Mouse (Mus musculus) liver, adult 2 months (tissue): ENCODE measurements around the gene Runx2. TPM values are rescaled to one million over a fixed set of nuclear protein-coding genes. Genes with fewer than 3 reads are reported as not detected.

ENCODE experiments used
- DNase-seq: peaks from one replicate; pipeline ENCODE4 v3.0.0-alpha.2; 2011; ENCODE audit warnings: low read depth, low spot score; ENCODE audit errors: extremely low read depth
- H3K27ac ChIP-seq: fragments of 200-500 bp; replicated peaks from 2 replicates; pipeline ENCODE4 v1.5.1; 2012; ENCODE audit warnings: low read depth, mild to moderate bottlenecking, control low read depth, inconsistent platforms, low read length; ENCODE audit not compliant: insufficient read depth
- H3K27me3 ChIP-seq: fragments of 200-500 bp; 2 replicates; pipeline ENCODE4 v1.6.1; 2012; ENCODE audit warnings: mild to moderate bottlenecking, moderate library complexity, low read length, inconsistent platforms; ENCODE audit not compliant: control insufficient read depth, insufficient read depth
- H3K36me3 ChIP-seq: fragments of 200-500 bp; 2 replicates; pipeline ENCODE4 v1.6.1; 2012; ENCODE audit warnings: low read length, inconsistent platforms; ENCODE audit not compliant: control insufficient read depth, insufficient read depth
- H3K4me1 ChIP-seq: fragments of 200-500 bp; 2 replicates; pipeline ENCODE4 v1.6.1; 2011; ENCODE audit warnings: low read length; ENCODE audit not compliant: control insufficient read depth, insufficient read depth
- H3K4me3 ChIP-seq: fragments of 200-500 bp; 2 replicates; pipeline ENCODE4 v1.5.1; 2011; ENCODE audit warnings: low read depth, mild to moderate bottlenecking, control low read depth, low read length, moderate library complexity; ENCODE audit not compliant: insufficient read depth
- H3K79me2 ChIP-seq: fragments of 200-500 bp; 2 replicates; pipeline ENCODE4 v1.6.1; 2012; ENCODE audit warnings: inconsistent platforms, mild to moderate bottlenecking, low read length, moderate library complexity; ENCODE audit not compliant: control insufficient read depth, insufficient read depth
- H3K9ac ChIP-seq: fragments of 200-500 bp; 2 replicates; pipeline ENCODE4 v1.6.1; 2012; ENCODE audit warnings: low read depth, mild to moderate bottlenecking, control low read depth, inconsistent platforms, low read length
- CTCF ChIP-seq: fragments of 200-500 bp; IDR thresholded peaks from 2 replicates; pipeline ENCODE4 v1.5.1; 2011; ENCODE audit warnings: low read depth, low read length, control low read depth
- POLR2A ChIP-seq: fragments of 200-500 bp; IDR thresholded peaks from 2 replicates; pipeline ENCODE4 v1.6.1; 2011; ENCODE audit warnings: low read length, control low read depth; ENCODE audit not compliant: insufficient read depth; ENCODE audit errors: extremely low read depth
- WGBS: fragments of 180-500 bp; shearing (Covaris S2); methylation state at CpG from one replicate; pipeline ENCODE4 v1.1.7; 2018; 5-methylcytosine and 5-hydroxymethylcytosine counted together
- polyA plus RNA-seq: library from polyadenylated mRNA; depleted of rRNA; stranded (reverse); fragments of >200 nt; gene quantifications from 2 replicates; pipeline ENCODE4 v1.2.3, GENCODE M21; 2012
- total RNA-seq: library from RNA; depleted of rRNA; stranded (reverse); fragments of >200 nt; gene quantifications from 2 replicates; pipeline ENCODE4 v1.2.3, GENCODE M21; 2014

The Runx2 gene
- total and polyA plus RNA-seq, 2 experiments = 0.09 to 0.21 TPM

- H3K79me2 ChIP-seq = no peaks in the 10 kb centered on the region
- H3K4me3 ChIP-seq = no peak overlapping the region
- H3K4me1 ChIP-seq = no peaks in the 10 kb centered on the region
- no peak for DNase-seq
- H3K36me3 ChIP-seq = no peaks in the 10 kb centered on the region
- H3K27me3 ChIP-seq = no peaks in the 10 kb centered on the region
- no peak for TF ChIP-seq POLR2A
- TF ChIP-seq CTCF = no peak
- no peak overlapping the region for H3K27ac ChIP-seq
- 82% methylated on average over 2 of the region's 2 CpGs for WGBS
- no peak overlapping the region for H3K9ac ChIP-seq
These were observed 194.1 kb downstream of the Runx2 start for GRCm38 (mm10) chr17:44620456-44620855.

- H3K4me1 ChIP-seq = no peaks in the 10 kb centered on the region
- TF ChIP-seq POLR2A (no peak), CTCF (no peak)
- WGBS = 76% methylated on average over 11 of the region's 11 CpGs
- no peak overlapping the region for H3K9ac ChIP-seq
- no peaks in the 10 kb centered on the region for H3K79me2 ChIP-seq
- no peaks in the 10 kb centered on the region for H3K36me3 ChIP-seq
- H3K27ac ChIP-seq = no peak overlapping the region
- H3K27me3 ChIP-seq = no peaks in the 10 kb centered on the region
- H3K4me3 ChIP-seq = no peak overlapping the region
- DNase-seq = no peak
These were observed 195.9 kb downstream of the Runx2 start for GRCm38 (mm10) chr17:44618691-44619090.

- no peak for DNase-seq
- no peak for TF ChIP-seq CTCF
- no peak for TF ChIP-seq POLR2A
- Histone ChIP-seq H3K27me3 (no peaks in the 10 kb centered on the region), H3K9ac (no peak overlapping the region), H3K4me1 (no peaks in the 10 kb centered on the region), H3K4me3 (no peak overlapping the region), H3K27ac (no peak overlapping the region), H3K79me2 (no peaks in the 10 kb centered on the region), H3K36me3 (no peaks in the 10 kb centered on the region)
- WGBS = 68% methylated on average over 10 of the region's 10 CpGs
These were observed 196.4 kb downstream of the Runx2 start for GRCm38 (mm10) chr17:44618175-44618574.

- Histone ChIP-seq H3K4me1 (no peaks in the 10 kb centered on the region), H3K79me2 (no peaks in the 10 kb centered on the region), H3K9ac (no peak overlapping the region), H3K27ac (no peak overlapping the region), H3K36me3 (no peaks in the 10 kb centered on the region), H3K27me3 (no peaks in the 10 kb centered on the region), H3K4me3 (no peak overlapping the region)
- TF ChIP-seq POLR2A (no peak), CTCF (no peak)
- DNase-seq = no peak
- 13% methylated on average over 2 of the region's 2 CpGs for WGBS
These were observed 196.9 kb downstream of the Runx2 start for GRCm38 (mm10) chr17:44617741-44618140.

- 78% methylated on average over 26 of the region's 26 CpGs for WGBS
- DNase-seq = no peak
- Histone ChIP-seq H3K4me3 (no peak overlapping the region), H3K27ac (no peak overlapping the region), H3K4me1 (no peaks in the 10 kb centered on the region), H3K9ac (no peak overlapping the region), H3K36me3 (no peaks in the 10 kb centered on the region), H3K79me2 (no peaks in the 10 kb centered on the region), H3K27me3 (no peaks in the 10 kb centered on the region)
- TF ChIP-seq POLR2A = no peak
- no peak for TF ChIP-seq CTCF
These were observed 200.6 kb downstream of the Runx2 start for GRCm38 (mm10) chr17:44613716-44614715.

- Histone ChIP-seq H3K4me3 (no peak overlapping the region), H3K36me3 (no peaks in the 10 kb centered on the region), H3K27me3 (no peaks in the 10 kb centered on the region), H3K79me2 (no peaks in the 10 kb centered on the region), H3K27ac (no peak overlapping the region), H3K9ac (no peak overlapping the region), H3K4me1 (no peaks in the 10 kb centered on the region)
- WGBS = 60% methylated on average over 8 of the region's 8 CpGs
- TF ChIP-seq CTCF (no peak), POLR2A (no peak)
- no peak for DNase-seq
These were observed 202.0 kb downstream of the Runx2 start for GRCm38 (mm10) chr17:44612641-44613040.
